Mouse (Mus musculus) megakaryocyte, embryonic 14.5 days (primary cell): ENCODE measurements around the gene Olfr1045. TPM values are rescaled to one million over a fixed set of nuclear protein-coding genes. Genes with fewer than 3 reads are reported as not detected.
"Not testable (repeated sequence)": the region's sequence is repeated elsewhere in the genome, so short reads cannot be mapped to it uniquely, and the experiment has no call there.

Source experiments
- H3K27me3 ChIP-seq: replicated peaks from 2 replicates; pipeline ENCODE3; 2012; ENCODE audit warnings: inconsistent platforms
- H3K36me3 ChIP-seq: replicated peaks from 2 replicates; pipeline ENCODE3; 2012; ENCODE audit warnings: low read length, inconsistent platforms, mixed read lengths
- H3K4me1 ChIP-seq: 2 replicates; pipeline ENCODE4 v1.6.1; 2012; ENCODE audit warnings: inconsistent platforms
- H3K4me3 ChIP-seq: replicated peaks from 2 replicates; pipeline ENCODE3; 2012; ENCODE audit warnings: moderate library complexity, mild to moderate bottlenecking, inconsistent platforms
- H3K9me3 ChIP-seq: 2 replicates; pipeline ENCODE4 v1.6.1; 2012; ENCODE audit warnings: inconsistent platforms
- FLI1 ChIP-seq: IDR thresholded peaks from 2 replicates; pipeline ENCODE4 v1.6.1; 2012; ENCODE audit warnings: low read length, inconsistent platforms, mixed read lengths
- GATA1 ChIP-seq: IDR thresholded peaks from 3 replicates; pipeline ENCODE4 v1.6.1; 2012; ENCODE audit warnings: mixed read lengths, low read length, inconsistent platforms, borderline replicate concordance
- polyA plus RNA-seq: library from polyadenylated mRNA; stranded (reverse); fragments of >175 nt; gene quantifications from 2 replicates; pipeline ENCODE4 v1.2.3, GENCODE M21; 2012; ENCODE audit warnings: low replicate concordance; ENCODE audit not compliant: insufficient read depth

The Olfr1045 gene
- not detected in 2 replicates for polyA plus RNA-seq

DNA sequence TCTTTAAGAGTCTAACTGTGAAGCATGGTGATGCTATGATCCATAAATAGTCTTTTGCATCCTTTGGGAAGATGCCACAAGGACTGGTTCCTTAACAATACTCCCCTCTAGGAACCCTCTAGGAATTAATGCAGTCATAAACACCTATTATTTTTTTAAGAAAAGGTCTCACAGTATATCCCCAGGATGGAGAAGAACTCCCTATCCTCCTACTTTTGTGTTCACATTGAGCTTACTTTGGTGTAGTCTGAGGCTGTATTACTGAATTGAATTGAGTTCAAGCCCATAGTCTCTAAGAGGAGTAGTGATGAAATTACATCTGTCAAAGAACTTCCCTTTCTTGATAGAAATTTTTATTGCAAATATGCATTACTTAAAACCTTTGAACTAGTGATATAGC is at the start of gene Olfr1045:
Olfr1045 (minus strand) TSS at position 101 of the 400 bp plus-strand sequence.
- H3K4me3 ChIP-seq: no peak within 1 kb of the TSS
- H3K4me1 ChIP-seq: no peaks in the 10 kb centered on the region
- TF ChIP-seq FLI1 (no peak), GATA1 (no peak)
- no peaks in the 10 kb centered on the region for H3K27me3 ChIP-seq
- H3K9me3 ChIP-seq: 0 out of 2 replicates have a peak, but pooled peaks cover 2% of the 10 kb centered on the region
- no peaks in the 10 kb centered on the region for H3K36me3 ChIP-seq

DNA sequence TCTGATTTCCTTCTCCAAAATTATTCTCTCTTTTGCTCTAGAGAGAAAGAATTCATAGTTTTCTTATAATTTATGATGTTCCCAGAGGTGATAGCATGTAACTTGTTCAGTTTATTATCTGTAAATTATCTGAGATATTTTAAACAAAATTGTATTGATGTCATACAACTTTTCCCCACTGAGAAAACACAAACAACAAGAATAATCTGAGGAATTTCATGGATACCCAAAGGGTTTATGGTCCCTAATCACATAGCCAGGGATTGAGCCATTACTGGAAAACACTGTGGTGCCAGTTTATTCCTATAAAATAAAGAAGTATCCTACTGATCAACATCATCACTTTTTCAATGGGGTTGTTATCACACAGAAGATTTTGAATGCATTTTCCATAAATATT is 37.4 kb upstream of the Olfr1045 start, which contains the start of gene Olfr1048:
Olfr1048 (minus strand) TSS at position 101 of the 400 bp plus-strand sequence.
- no peaks in the 10 kb centered on the region for H3K36me3 ChIP-seq
- no peaks in the 10 kb centered on the region; the same call in 1 of the 2 replicates for H3K9me3 ChIP-seq
- H3K4me3 ChIP-seq: no peak within 1 kb of the TSS
- H3K27me3 ChIP-seq: no peaks in the 10 kb centered on the region
- H3K4me1 ChIP-seq: no peaks in the 10 kb centered on the region
- TF ChIP-seq FLI1: no peak
- TF ChIP-seq GATA1: no peak

DNA sequence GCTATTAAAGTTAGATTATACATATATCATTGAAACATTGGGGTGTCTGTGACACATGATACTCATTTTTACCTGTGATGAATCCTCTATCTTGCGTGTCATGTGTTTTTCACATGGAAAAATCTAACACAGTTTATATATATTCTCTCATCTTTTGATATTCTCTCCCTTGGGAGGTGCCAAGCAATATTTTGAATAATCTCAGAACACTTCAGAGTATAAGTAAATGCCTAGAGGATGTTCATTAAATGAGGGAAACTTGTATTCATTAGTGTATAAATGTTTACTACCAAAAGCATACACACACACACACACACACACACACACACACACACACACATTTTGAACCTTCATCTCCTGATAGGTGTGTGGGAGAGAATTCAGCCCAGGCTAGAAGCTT is 28.5 kb upstream of the Olfr1045 start, which contains the start of gene Olfr1047:
Olfr1047 (minus strand) TSS at position 101 of the 400 bp plus-strand sequence.
- no peaks in the 10 kb centered on the region for H3K4me1 ChIP-seq
- H3K4me3 ChIP-seq: no peak within 1 kb of the TSS
- peaks cover 3% of the 10 kb centered on the region; the same call in 1 of the 2 replicates for H3K9me3 ChIP-seq
- H3K36me3 ChIP-seq: no peaks in the 10 kb centered on the region
- TF ChIP-seq GATA1 (no peak), FLI1 (no peak)
- H3K27me3 ChIP-seq: no peaks in the 10 kb centered on the region

DNA sequence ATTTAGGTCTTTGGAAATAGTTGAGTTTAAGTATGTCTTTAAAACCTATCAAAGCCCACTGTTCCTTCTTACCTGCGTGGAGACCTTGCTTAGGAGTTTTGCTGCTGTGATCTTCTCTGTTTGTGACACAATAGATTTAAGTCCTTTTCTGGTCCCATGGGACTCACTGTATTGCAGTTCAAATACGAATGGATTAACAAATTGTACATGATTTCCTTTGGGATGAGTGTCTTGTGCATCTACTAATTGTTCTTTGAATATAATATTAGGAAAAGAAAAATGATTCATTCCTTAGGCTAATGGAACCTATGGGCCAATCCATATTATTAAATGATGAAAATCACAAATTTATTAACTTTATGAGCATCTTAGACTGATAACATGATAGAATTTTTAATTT is 16.4 kb upstream of the Olfr1045 start, which contains the start of gene Olfr1046:
Olfr1046 (minus strand) TSS at position 101 of the 400 bp plus-strand sequence.
- H3K36me3 ChIP-seq: no peaks in the 10 kb centered on the region
- H3K9me3 ChIP-seq: no peaks in the 10 kb centered on the region
- no peak within 1 kb of the TSS for H3K4me3 ChIP-seq
- H3K4me1 ChIP-seq: no peaks in the 10 kb centered on the region
- TF ChIP-seq GATA1 (no peak), FLI1 (no peak)
- H3K27me3 ChIP-seq: no peaks in the 10 kb centered on the region

DNA sequence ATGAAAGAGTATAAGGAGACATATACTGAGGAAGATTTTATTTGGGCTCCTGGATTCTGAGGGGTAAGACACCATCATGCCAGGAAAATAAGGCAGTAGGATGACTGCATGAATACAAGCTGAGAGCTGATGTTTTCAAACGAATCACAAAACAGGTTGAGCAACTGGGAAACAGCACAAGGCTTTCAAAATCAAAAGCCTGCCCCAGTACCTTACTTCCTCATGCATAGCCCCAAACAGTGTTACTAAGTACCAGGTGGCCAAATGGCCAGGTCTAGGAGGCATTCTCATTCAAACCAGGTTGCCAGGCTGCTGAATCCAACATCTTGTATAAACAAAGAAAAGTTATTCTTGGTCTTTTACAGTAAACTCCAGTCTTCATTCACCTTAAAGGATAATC is 6.9 kb downstream of the Olfr1045 start:
- H3K9me3 ChIP-seq: no peaks in the 10 kb centered on the region
- no peak overlapping the region for H3K4me3 ChIP-seq
- H3K27me3 ChIP-seq: no peaks in the 10 kb centered on the region
- H3K36me3 ChIP-seq: no peaks in the 10 kb centered on the region
- H3K4me1 ChIP-seq: no peaks in the 10 kb centered on the region
- TF ChIP-seq FLI1 (no peak), GATA1 (no peak)

DNA sequence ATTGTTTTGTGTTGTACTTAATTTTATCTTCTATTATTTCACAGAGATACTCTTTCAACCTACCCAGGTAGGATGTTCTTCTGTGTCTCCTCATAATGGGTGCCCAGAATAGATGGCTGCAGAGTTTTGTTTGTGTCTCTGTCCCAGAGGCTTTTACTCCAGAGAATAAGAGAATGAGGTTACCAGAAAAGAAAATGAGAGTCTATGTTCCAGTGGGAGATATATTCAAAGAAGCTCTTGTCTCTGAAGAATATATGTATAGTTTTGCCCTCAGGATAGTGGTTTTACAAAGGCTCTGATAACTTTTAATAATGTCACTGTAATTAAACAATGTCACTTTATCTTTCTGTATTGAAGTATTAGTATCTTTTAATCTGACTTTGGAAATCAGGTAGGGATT is 17.2 kb downstream of the Olfr1045 start, which contains the start of gene Olfr52:
Olfr52 (minus strand) TSS at position 101 of the 400 bp plus-strand sequence.
- Histone ChIP-seq H3K27me3 (no peaks in the 10 kb centered on the region), H3K36me3 (no peaks in the 10 kb centered on the region), H3K4me3 (no peak within 1 kb of the TSS), H3K9me3 (0 out of 2 replicates have a peak, but pooled peaks cover 4% of the 10 kb centered on the region), H3K4me1 (no peaks in the 10 kb centered on the region)
- TF ChIP-seq FLI1 (no peak), GATA1 (no peak)

DNA sequence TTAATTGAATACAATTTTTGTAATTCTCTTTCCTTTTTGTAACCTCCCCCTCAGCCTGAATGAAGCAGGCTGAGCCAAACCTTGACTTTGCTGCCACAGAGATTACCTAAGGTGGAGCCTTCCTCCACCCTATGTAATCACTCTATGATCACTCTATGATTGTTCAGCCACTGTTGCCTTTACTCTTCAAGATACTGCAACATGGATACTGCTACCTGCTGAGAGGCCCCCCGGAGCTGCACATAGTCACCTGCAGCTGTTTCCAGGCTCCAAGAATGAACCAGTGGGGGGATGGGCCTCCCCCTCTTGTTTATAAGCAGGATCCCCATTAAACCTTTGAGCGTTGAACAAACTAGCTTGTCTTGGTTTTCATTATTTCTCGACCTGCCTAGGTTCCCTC is 22.9 kb downstream of the Olfr1045 start:
- TF ChIP-seq FLI1 (no peak), GATA1 (no peak)
- Histone ChIP-seq H3K4me3 (no peak overlapping the region), H3K36me3 (no peaks in the 10 kb centered on the region), H3K4me1 (no peaks in the 10 kb centered on the region), H3K27me3 (no peaks in the 10 kb centered on the region), H3K9me3 (0 out of 2 replicates have a peak, but pooled peaks cover 4% of the 10 kb centered on the region)

DNA sequence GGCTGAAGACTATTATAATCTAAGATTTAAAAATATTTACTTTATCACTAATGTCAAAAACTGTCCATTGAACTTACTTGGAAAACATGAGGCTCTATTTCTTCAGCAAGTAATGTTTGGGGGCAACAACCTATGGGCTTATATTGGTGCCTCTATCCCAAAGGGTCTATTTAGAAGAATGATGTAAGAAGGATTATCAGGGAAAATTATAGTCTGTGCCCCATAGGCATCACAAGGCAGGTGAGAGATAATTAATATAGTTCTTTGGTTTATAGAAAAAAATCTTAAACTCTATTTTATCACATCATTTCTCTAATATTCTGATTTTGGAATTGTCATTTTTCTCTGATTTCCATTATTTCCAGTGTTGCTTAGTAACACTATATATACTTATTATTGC is 25.1 kb downstream of the Olfr1045 start, which contains the start of gene Olfr1044:
Olfr1044 (minus strand) TSS at position 101 of the 400 bp plus-strand sequence.
- H3K9me3 ChIP-seq: 0 out of 2 replicates have a peak, but pooled peaks cover 4% of the 10 kb centered on the region
- TF ChIP-seq FLI1 (no peak), GATA1 (no peak)
- no peaks in the 10 kb centered on the region for H3K27me3 ChIP-seq
- no peaks in the 10 kb centered on the region for H3K4me1 ChIP-seq
- no peaks in the 10 kb centered on the region for H3K36me3 ChIP-seq
- H3K4me3 ChIP-seq: no peak within 1 kb of the TSS

DNA sequence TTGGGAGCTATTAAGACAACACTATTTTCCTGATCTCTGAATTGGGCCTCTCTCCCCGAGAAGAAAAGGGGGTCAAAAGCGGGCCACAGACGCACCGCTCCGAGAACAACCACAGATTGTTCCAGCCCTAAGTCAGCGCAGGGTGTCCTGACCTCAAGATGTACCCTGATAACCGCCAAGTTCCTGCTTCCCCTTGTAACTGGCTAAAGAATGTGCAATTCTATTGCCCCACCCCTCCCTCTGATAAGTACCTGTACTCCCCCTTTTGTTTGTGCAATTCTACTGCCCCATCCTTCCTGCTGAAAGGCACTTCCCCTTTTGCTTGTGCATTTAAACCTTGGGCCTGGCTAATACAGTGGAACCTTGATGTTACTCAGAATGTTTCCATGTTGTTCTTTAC is 27.4 kb downstream of the Olfr1045 start:
- H3K4me3 ChIP-seq, H3K36me3 ChIP-seq, H3K4me1 ChIP-seq, H3K27me3 ChIP-seq, H3K9me3 ChIP-seq: not testable (repeated sequence)

DNA sequence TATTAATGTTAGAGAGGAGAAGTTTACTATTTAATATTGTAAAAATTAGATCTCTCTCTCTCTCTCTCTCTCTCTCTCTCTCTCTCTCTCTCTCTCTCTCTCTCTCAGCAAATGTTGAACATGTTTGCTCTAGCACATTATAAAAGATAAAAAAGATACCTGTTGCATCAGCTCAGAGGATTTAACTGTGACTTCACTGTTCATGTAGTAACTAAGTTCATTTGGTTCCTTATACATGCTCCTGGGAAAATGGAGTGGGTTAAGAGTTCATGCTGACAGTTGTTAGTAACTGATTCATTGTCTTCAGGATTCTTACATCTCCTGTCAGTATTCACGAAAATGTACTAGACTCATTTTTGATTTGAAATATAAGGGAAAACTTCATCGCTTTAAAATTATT is 35.4 kb downstream of the Olfr1045 start, which contains the start of gene Olfr1043:
Olfr1043 (minus strand) TSS at position 101 of the 400 bp plus-strand sequence.
- Histone ChIP-seq H3K36me3 (no peaks in the 10 kb centered on the region), H3K9me3 (no peaks in the 10 kb centered on the region), H3K4me3 (no peak within 1 kb of the TSS), H3K27me3 (no peaks in the 10 kb centered on the region), H3K4me1 (no peaks in the 10 kb centered on the region)
- TF ChIP-seq GATA1 (no peak), FLI1 (no peak)

DNA sequence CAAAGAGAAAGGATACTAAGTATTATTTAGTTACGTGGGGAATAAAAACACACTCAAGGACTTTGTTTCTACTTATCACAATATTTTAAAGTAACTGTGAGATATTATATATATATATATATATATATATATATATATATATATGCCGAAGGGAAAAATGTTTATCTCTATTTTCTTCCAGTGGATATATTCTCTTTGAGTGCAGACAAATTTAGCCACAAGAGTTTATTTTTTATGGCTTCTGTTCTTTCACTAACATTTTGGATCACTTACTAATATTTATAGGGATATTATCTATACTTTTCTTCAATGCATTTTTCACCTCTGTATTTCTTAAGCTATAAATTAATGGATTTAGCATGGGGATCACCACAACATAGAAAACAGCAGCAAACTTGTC is 41.1 kb downstream of the Olfr1045 start, which contains the start of gene Olfr1042:
Olfr1042 (minus strand) TSS at position 101 of the 400 bp plus-strand sequence.
- TF ChIP-seq GATA1 (no peak), FLI1 (no peak)
- H3K4me3 ChIP-seq: no peak within 1 kb of the TSS

More for the DNA sequence above, 41.1 kb downstream of the Olfr1045 start, which contains the start of gene Olfr1042:
- Histone ChIP-seq H3K9me3 (no peaks in the 10 kb centered on the region), H3K27me3 (no peaks in the 10 kb centered on the region), H3K4me1 (no peaks in the 10 kb centered on the region), H3K36me3 (no peaks in the 10 kb centered on the region)
